ENCODE assay signal across 10 mouse cellular contexts in the genomic region with DNA sequence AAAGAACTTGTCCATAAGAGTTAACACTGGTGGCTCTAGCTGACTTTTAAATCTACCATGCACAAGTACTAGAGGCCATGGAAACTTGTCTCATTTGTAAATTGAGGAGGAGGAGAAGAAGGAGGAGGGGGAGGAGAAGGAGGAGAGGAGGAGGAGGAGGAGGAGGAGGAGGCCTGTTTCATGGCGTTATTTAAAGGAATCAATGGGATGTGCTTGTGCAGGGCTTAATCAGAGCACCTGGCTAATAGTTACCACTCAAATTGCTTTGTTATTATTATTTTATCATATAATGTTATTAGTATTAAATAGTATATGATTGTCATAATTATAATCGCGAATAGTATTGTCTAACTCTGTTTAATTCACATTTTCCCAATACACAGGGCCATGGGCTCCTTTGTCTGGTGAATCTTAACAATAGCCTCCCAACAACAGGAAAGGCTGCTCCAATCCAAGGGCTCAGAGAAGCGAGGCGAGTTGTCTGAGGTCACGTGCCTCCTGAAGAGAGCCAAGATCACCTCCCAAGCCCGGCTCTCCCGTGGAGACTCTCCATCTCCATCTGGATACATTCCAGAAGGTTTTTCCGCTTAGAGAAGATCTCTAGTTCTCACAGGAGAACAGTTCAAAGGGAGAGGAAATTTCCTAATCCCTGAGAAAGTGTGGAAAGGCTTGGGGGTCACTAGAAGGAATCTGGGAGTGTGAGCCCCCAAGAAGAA. TPM values are rescaled to one million over a fixed set of nuclear protein-coding genes. Genes with fewer than 3 reads are reported as not detected.
DNase-seq lines count a peak whose midpoint lies in the region; ATAC-seq lines count a peak whose summit lies in the region.
"Had no signal": no experiment of that assay in that cellular context is flagged by ENCODE, and none has a peak within 500 bp of the region (broad histone marks: within the 10 kb centered on the region; RNA-seq: fewer than 3 reads in every experiment).

Krt19 (minus strand) TSS at position 51 of the 716 bp plus-strand sequence.

- H3K27ac ChIP-seq in heart, embryonic 13.5 days (replicated peaks): no peak within 1 kb of the TSS
- H3K27ac ChIP-seq in lung, embryonic 16.5 days (ENCODE audit: low read length): no peak within 1 kb of the TSS
- no peak within 1 kb of the TSS for H3K27ac ChIP-seq in embryonic facial prominence, embryonic 15.5 days (replicated peaks)
- no peak within 1 kb of the TSS for H3K27ac ChIP-seq in limb, embryonic 15.5 days

- no peak for DNase-seq in heart, adult 9 months (ENCODE audit: low spot score in 2 of 2)
- DNase-seq in lung, postnatal 4 days: no peak
- no peak for DNase-seq in embryo, embryonic 11 days
- no peak for DNase-seq in frontal cortex, postnatal 25 days (ENCODE audit: low spot score in 2 of 2)
- DNase-seq: forebrain, postnatal 0 days; right cerebral cortex, adult 18-20 months had no signal

- H3K9ac ChIP-seq in heart, embryonic 13.5 days: peak within 1 kb of the TSS; percentile 3; the same call in 1 of the 2 replicates
- H3K9ac ChIP-seq in lung, embryonic 16.5 days (ENCODE audit: low read length): no peak within 1 kb of the TSS
- no peak within 1 kb of the TSS for H3K9ac ChIP-seq in embryonic facial prominence, embryonic 15.5 days
- no peak within 1 kb of the TSS for H3K9ac ChIP-seq in limb, embryonic 15.5 days
- H3K9ac ChIP-seq: forebrain, postnatal 0 days had no signal

- no peaks in the 10 kb centered on the region for H3K36me3 ChIP-seq in heart, embryonic 13.5 days
- H3K36me3 ChIP-seq in lung, embryonic 16.5 days (ENCODE audit: control insufficient read depth, insufficient read depth, low read length): no peaks in the 10 kb centered on the region
- H3K36me3 ChIP-seq in embryonic facial prominence, embryonic 15.5 days: no peaks in the 10 kb centered on the region
- no peaks in the 10 kb centered on the region for H3K36me3 ChIP-seq in limb, embryonic 15.5 days

- H3K4me3 ChIP-seq in heart, embryonic 13.5 days: no peak within 1 kb of the TSS
- no peak within 1 kb of the TSS for H3K4me3 ChIP-seq in lung, embryonic 16.5 days (ENCODE audit: low read length)
- H3K4me3 ChIP-seq in embryonic facial prominence, embryonic 15.5 days (replicated peaks): no peak within 1 kb of the TSS
- no peak within 1 kb of the TSS for H3K4me3 ChIP-seq in limb, embryonic 15.5 days

- ATAC-seq in heart, embryonic 13.5 days (ENCODE audit: extremely low read depth, insufficient number of reproducible peaks, low FRiP score, low TSS enrichment): no peak
- ATAC-seq in lung, embryonic 16.5 days (ENCODE audit: low read depth): no peak
- no peak for ATAC-seq in embryonic facial prominence, embryonic 15.5 days (ENCODE audit: insufficient number of reproducible peaks, low FRiP score, low TSS enrichment, low read depth)
- no peak for ATAC-seq in limb, embryonic 15.5 days (ENCODE audit: insufficient number of reproducible peaks, low FRiP score, low TSS enrichment, low read depth)
- ATAC-seq: forebrain, postnatal 0 days had no signal

- 43% methylated on average over 9 of the region's 9 CpGs for WGBS in heart, embryonic 13.5 days
- 50% methylated on average over 9 of the region's 9 CpGs for WGBS in lung, embryonic 16.5 days
- WGBS in embryonic facial prominence, embryonic 15.5 days: 47% methylated on average over 9 of the region's 9 CpGs
- 54% methylated on average over 9 of the region's 9 CpGs for WGBS in limb, embryonic 15.5 days

- no peaks in the 10 kb centered on the region for H3K9me3 ChIP-seq in heart, embryonic 13.5 days
- H3K9me3 ChIP-seq in lung, embryonic 16.5 days (ENCODE audit: control insufficient read depth, low read length): no peaks in the 10 kb centered on the region
- no peaks in the 10 kb centered on the region for H3K9me3 ChIP-seq in embryonic facial prominence, embryonic 15.5 days (replicated peaks)
- H3K9me3 ChIP-seq in limb, embryonic 15.5 days: no peaks in the 10 kb centered on the region

- no peak within 1 kb of the TSS for H3K4me2 ChIP-seq in heart, embryonic 13.5 days
- H3K4me2 ChIP-seq in lung, embryonic 16.5 days (ENCODE audit: low read depth, low read length): no peak within 1 kb of the TSS
- no peak within 1 kb of the TSS for H3K4me2 ChIP-seq in embryonic facial prominence, embryonic 15.5 days (replicated peaks)
- no peak within 1 kb of the TSS for H3K4me2 ChIP-seq in limb, embryonic 15.5 days

- H3K4me1 ChIP-seq in heart, embryonic 13.5 days: peaks cover 47% of the 10 kb centered on the region
- no peaks in the 10 kb centered on the region for H3K4me1 ChIP-seq in lung, embryonic 16.5 days (replicated peaks; ENCODE audit: control insufficient read depth, insufficient read depth, low read length)
- H3K4me1 ChIP-seq in embryonic facial prominence, embryonic 15.5 days: peaks cover 18% of the 10 kb centered on the region; the same call in 1 of the 2 replicates
- peaks cover 18% of the 10 kb centered on the region for H3K4me1 ChIP-seq in limb, embryonic 15.5 days

- peaks cover 28% of the 10 kb centered on the region for H3K27me3 ChIP-seq in heart, embryonic 13.5 days (replicated peaks)
- H3K27me3 ChIP-seq in lung, embryonic 16.5 days (ENCODE audit: control insufficient read depth, insufficient read depth, low read depth, low read length): peaks cover 16% of the 10 kb centered on the region
- peaks cover 32% of the 10 kb centered on the region for H3K27me3 ChIP-seq in embryonic facial prominence, embryonic 15.5 days
- peaks cover 30% of the 10 kb centered on the region for H3K27me3 ChIP-seq in limb, embryonic 15.5 days

RNA-seq across cellular contexts. Expression of gene Krt19, which starts in this region (rescaled TPM):
- polyA plus RNA-seq in heart, embryonic 13.5 days (2015; fragmentation: Nextera tagmentation; extraction: Ambion mirVana): 72.6 and 74.0 TPM in 2 replicates
- 349 and 432 TPM in 2 replicates for polyA plus RNA-seq in lung, embryonic 16.5 days (2015; fragmentation: Nextera tagmentation; extraction: Ambion mirVana)
- polyA plus RNA-seq in embryonic facial prominence, embryonic 15.5 days (2015; fragmentation: Nextera tagmentation; extraction: Ambion mirVana): 227 and 305 TPM in 2 replicates
- 417 and 437 TPM in 2 replicates for polyA plus RNA-seq in limb, embryonic 15.5 days (2015; fragmentation: Nextera tagmentation; extraction: Ambion mirVana)
